Mouse (Mus musculus): ENCODE results near the gene Fkbp8. TPM values are rescaled to one million over a fixed set of nuclear protein-coding genes. Genes with fewer than 3 reads are reported as not detected.

The Fkbp8 gene
- total RNA-seq, 2 experiments from 2014 or later, result 133 to 138 TPM

- intact Hi-C loops (cut with DNase I), result loop anchor here (10.0 kb wide), 1 partner anchor 199 kb away; no protein-coding TSS in a partner anchor
- DNase-seq, result peak; percentile 59 to 63
These were observed 56.2 kb downstream of the Fkbp8 start for GRCm38 (mm10) chr8:70583476-70584387.

GRCm38 (mm10) chr8:70584606-70585257, 57.2 kb downstream of the Fkbp8 start:
- DNase-seq, result no peak
- intact Hi-C loops (cut with DNase I), result loop anchor here (1.0 to 10.0 kb wide), 4 partner anchors 24 to 200 kb away; partner anchors contain the start of gene Rex1bd

Other genes starting within 250 kb of the Fkbp8 start
- 10 to 100 TPM in 1 of 2 experiments, 1 to 10 TPM in 1; 8.5 to 10.5 TPM for gene Homer3, start 244.9 kb upstream of the Fkbp8 start, total RNA-seq (2021)
- gene Ddx49, start 225.2 kb upstream of the Fkbp8 start, total RNA-seq (2021), result 10 to 100 TPM; 25.8 to 34.5 TPM
- gene Cope, start 225.2 kb upstream of the Fkbp8 start, total RNA-seq (2021), result 100 to 1,000 TPM; 157 TPM
- gene Cers1, start 211.9 kb upstream of the Fkbp8 start, total RNA-seq (2021), result under 1 TPM; 0.33 to 0.64 TPM
- not detected for gene Gdf1, start 197.9 kb upstream of the Fkbp8 start, total RNA-seq (2021)
- 10 to 100 TPM; 45.4 to 46.0 TPM for gene Upf1, start 174.4 kb upstream of the Fkbp8 start, total RNA-seq (2021)
- gene Comp, start 154.2 kb upstream of the Fkbp8 start, total RNA-seq (2021), result 1 to 10 TPM; 4.3 to 5.6 TPM
- gene Crtc1, start 88.1 kb upstream of the Fkbp8 start, total RNA-seq (2021), result 1 to 10 TPM; 8.2 to 9.8 TPM
- gene Klhl26, start 50.8 kb upstream of the Fkbp8 start, total RNA-seq (2021), result 1 to 10 TPM; 8.1 to 9.4 TPM
- not detected for gene Tmem59l, start 40.4 kb upstream of the Fkbp8 start, total RNA-seq (2021)
- gene Crlf1, start 34.6 kb upstream of the Fkbp8 start, total RNA-seq (2021), result under 1 TPM; 0.39 to 0.62 TPM
- 100 to 1,000 TPM; 109 to 113 TPM for gene Rex1bd, start 21.0 kb upstream of the Fkbp8 start, total RNA-seq (2021)
- 1,000 to 10,000 TPM; 1,469 to 1,509 TPM for gene Uba52, start 16.9 kb upstream of the Fkbp8 start, total RNA-seq (2021)
- gene Kxd1, start 232 bp downstream of the Fkbp8 start, total RNA-seq (2021), result 10 to 100 TPM; 88.4 to 91.4 TPM
- 10 to 100 TPM; 12.0 to 12.1 TPM for gene Ell, start 11.7 kb downstream of the Fkbp8 start, total RNA-seq (2021)
- 10 to 100 TPM; 22.2 to 25.8 TPM for gene Isyna1, start 66.6 kb downstream of the Fkbp8 start, total RNA-seq (2021)
- gene Ssbp4, start 81.1 kb downstream of the Fkbp8 start, total RNA-seq (2021), result 10 to 100 TPM; 28.9 to 35.0 TPM
- 1 to 10 TPM; 1.9 to 3.0 TPM for gene Lrrc25, start 88.4 kb downstream of the Fkbp8 start, total RNA-seq (2021)
- gene Gdf15, start 104.7 kb downstream of the Fkbp8 start, total RNA-seq (2021), result 1 to 10 TPM in 1 of 2 experiments, under 1 TPM in 1; 0.22 to 1.6 TPM
- gene Pgpep1, start 132.7 kb downstream of the Fkbp8 start, total RNA-seq (2021), result 10 to 100 TPM; 39.6 to 44.9 TPM
- 10 to 100 TPM; 64.0 to 66.8 TPM for gene Lsm4, start 145.5 kb downstream of the Fkbp8 start, total RNA-seq (2021)
- 100 to 1,000 TPM; 124 to 138 TPM for gene Jund, start 171.2 kb downstream of the Fkbp8 start, total RNA-seq (2021)
- under 1 TPM in 1 of 2 experiments, not detected in 1; 0.06 TPM for gene Iqcn, start 175.7 kb downstream of the Fkbp8 start, total RNA-seq (2021)
- gene Gm3336, start 190.8 kb downstream of the Fkbp8 start, total RNA-seq (2021), result not detected
- gene Pde4c, start 196.0 kb downstream of the Fkbp8 start, total RNA-seq (2021), result 1 to 10 TPM; 2.0 to 3.7 TPM
- gene Rab3a, start 227.0 kb downstream of the Fkbp8 start, total RNA-seq (2021), result 10 to 100 TPM; 45.0 to 49.3 TPM
- gene Mpv17l2, start 233.2 kb downstream of the Fkbp8 start, total RNA-seq (2021), result 10 to 100 TPM; 28.0 to 30.8 TPM
- 10 to 100 TPM; 23.6 to 24.5 TPM for gene Pik3r2, start 249.0 kb downstream of the Fkbp8 start, total RNA-seq (2021)

Measured in heart, postnatal 36 days (tissue).